Mouse (Mus musculus): Measurements from ENCODE around the gene Micall1. TPM values are rescaled to one million over a fixed set of nuclear protein-coding genes. Genes with fewer than 3 reads are reported as not detected.

Micall1 gene
- polyA plus RNA-seq, 1 experiment from 2014 or later = 12.7 TPM

DNA sequence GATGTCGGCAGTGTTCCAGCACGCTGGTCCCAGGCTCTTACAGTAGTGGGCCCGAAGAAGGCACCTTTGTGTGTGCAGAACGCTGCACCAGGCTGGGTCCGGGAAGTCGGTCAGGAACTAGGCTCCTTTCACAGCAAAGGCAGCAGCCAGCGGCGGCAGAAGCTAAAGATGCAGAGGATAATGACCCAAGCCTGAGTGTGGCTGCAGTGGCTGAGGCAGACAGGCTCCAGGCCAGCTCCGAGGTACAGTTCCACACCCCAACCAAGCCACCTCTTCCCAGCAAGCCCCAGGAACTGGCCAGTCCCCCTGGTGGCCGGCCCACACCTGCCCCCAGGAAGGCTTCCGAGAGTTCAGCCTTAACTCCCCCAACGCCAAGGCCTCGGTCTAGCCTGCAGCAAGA, 13.8 kb downstream of the Micall1 start:
- no peak for ATAC-seq
- Histone ChIP-seq H3K4me2 (ENCODE audit: low read length) (no peak overlapping the region), H3K9ac (ENCODE audit: low read depth, low read length) (no peak overlapping the region), H3K4me3 (ENCODE audit: low read depth, low read length) (no peak overlapping the region), H3K9me3 (replicated peaks; ENCODE audit: control insufficient read depth, low read length, poor library complexity, severe bottlenecking) (no peaks in the 10 kb centered on the region), H3K36me3 (ENCODE audit: control insufficient read depth, insufficient read depth, low read length) (peaks cover 25% of the 10 kb centered on the region), H3K27me3 (ENCODE audit: control insufficient read depth, insufficient read depth, low read depth, low read length) (no peaks in the 10 kb centered on the region), H3K27ac (ENCODE audit: low read length) (no peak overlapping the region), H3K4me1 (ENCODE audit: control insufficient read depth, insufficient read depth, low read length) (no peaks in the 10 kb centered on the region)
- WGBS = 87% methylated on average over 13 of the region's 13 CpGs

DNA sequence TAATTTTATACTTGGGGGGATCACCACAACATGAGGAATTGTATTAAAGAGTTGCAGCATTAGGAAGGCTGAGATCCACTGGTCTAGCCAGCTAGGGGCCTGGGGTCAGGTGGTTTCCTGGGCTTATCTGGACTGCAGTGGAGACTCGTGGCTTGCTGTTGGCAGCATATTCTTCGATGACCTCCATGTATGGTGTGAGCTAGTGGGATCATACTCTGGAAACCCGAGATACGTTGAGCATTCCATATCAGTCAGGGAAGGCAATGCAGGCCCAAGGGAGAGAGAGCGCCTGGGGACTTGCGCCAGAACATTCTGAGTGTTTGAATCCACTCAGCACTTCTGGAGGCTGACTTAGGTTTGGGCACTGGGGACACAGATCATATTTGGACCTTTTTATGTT, 15.1 kb downstream of the Micall1 start:
- Histone ChIP-seq H3K4me2 (ENCODE audit: low read length) (no peak overlapping the region), H3K9me3 (replicated peaks; ENCODE audit: control insufficient read depth, low read length, poor library complexity, severe bottlenecking) (no peaks in the 10 kb centered on the region), H3K9ac (ENCODE audit: low read depth, low read length) (no peak overlapping the region), H3K27ac (ENCODE audit: low read length) (no peak overlapping the region), H3K36me3 (ENCODE audit: control insufficient read depth, insufficient read depth, low read length) (peaks cover 36% of the 10 kb centered on the region), H3K4me1 (ENCODE audit: control insufficient read depth, insufficient read depth, low read length) (no peaks in the 10 kb centered on the region), H3K4me3 (ENCODE audit: low read depth, low read length) (no peak overlapping the region), H3K27me3 (ENCODE audit: control insufficient read depth, insufficient read depth, low read depth, low read length) (no peaks in the 10 kb centered on the region)
- 85% methylated on average over 6 of the region's 6 CpGs for WGBS
- ATAC-seq = no peak

DNA sequence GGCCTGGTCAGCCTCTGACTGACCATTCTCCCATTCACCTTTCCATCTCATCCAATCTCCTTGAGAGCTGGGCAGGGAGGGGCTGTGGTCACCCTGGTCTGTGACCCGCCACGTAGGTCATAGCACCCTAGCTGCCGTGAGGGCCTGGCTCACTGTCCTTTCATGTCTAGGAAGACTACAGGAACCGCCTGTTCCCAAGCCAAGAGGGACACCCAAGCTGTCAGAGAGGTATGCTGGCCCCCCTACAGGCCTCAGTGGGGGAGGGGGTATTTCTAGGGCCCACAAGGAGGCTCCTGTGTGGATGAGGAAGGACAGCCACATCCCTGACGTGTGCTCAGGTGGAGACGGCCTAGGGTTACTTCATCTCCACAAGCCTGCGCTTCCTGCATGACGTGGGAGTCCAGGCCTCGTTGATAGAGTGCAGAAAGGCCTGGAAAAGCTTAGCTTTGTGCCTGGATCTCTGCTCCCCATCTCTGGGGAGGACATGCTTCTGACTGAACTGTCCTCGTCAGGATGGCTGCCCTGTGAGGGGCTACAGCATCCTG, 15.7 kb downstream of the Micall1 start:
- H3K27me3 ChIP-seq (ENCODE audit: control insufficient read depth, insufficient read depth, low read depth, low read length) = no peaks in the 10 kb centered on the region
- H3K9ac ChIP-seq (ENCODE audit: low read depth, low read length) = no peak overlapping the region
- no peak overlapping the region for H3K4me2 ChIP-seq (ENCODE audit: low read length)
- peaks cover 37% of the 10 kb centered on the region for H3K36me3 ChIP-seq (ENCODE audit: control insufficient read depth, insufficient read depth, low read length)
- no peak overlapping the region for H3K27ac ChIP-seq (ENCODE audit: low read length)
- ATAC-seq = no peak
- no peaks in the 10 kb centered on the region for H3K9me3 ChIP-seq (replicated peaks; ENCODE audit: control insufficient read depth, low read length, poor library complexity, severe bottlenecking)
- WGBS = 88% methylated on average over 10 of the region's 10 CpGs
- H3K4me1 ChIP-seq (ENCODE audit: control insufficient read depth, insufficient read depth, low read length) = no peaks in the 10 kb centered on the region
- no peak overlapping the region for H3K4me3 ChIP-seq (ENCODE audit: low read depth, low read length)

DNA sequence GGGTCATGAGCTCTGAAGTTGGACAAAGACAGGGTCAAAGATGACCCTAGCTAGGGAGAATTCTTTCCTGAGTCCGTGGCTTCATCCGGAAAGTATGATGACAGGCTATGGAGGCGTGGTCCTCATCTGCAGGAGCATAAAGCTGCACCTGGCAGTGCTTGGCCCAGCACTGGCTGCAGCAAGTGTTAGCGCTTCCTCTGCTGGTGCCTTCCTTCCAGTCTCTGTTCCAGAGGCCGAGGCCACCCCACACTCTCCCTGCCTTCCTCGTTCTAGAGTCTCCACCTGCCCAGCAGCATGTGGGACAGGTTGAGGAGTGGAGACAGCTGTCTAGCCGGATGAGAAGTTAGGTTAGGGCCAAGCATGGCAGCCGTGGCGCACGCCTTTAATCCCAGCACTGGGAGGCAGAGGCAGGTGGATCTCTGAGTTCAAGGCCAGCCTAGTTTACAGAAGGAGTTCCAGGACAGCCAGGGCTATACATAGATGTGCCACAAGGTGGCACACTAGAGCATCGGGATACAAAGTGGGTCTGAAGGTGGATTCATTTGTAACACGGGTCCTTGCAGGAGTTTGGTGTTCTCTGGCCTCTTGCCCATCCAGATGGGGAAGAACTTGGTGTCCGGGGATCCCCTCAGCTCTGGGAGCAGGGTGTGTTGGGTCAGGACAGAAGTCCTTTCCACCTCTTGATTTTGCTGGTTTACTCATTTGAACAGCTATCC, 17.7 kb downstream of the Micall1 start:
- 83% methylated on average over 13 of the region's 13 CpGs for WGBS
- Histone ChIP-seq H3K36me3 (ENCODE audit: control insufficient read depth, insufficient read depth, low read length) (peaks cover 44% of the 10 kb centered on the region), H3K27ac (ENCODE audit: low read length) (no peak overlapping the region), H3K4me3 (ENCODE audit: low read depth, low read length) (no peak overlapping the region), H3K27me3 (ENCODE audit: control insufficient read depth, insufficient read depth, low read depth, low read length) (no peaks in the 10 kb centered on the region), H3K9ac (ENCODE audit: low read depth, low read length) (no peak overlapping the region), H3K4me1 (ENCODE audit: control insufficient read depth, insufficient read depth, low read length) (no peaks in the 10 kb centered on the region), H3K4me2 (ENCODE audit: low read length) (no peak overlapping the region), H3K9me3 (replicated peaks; ENCODE audit: control insufficient read depth, low read length, poor library complexity, severe bottlenecking) (no peaks in the 10 kb centered on the region)
- no peak for ATAC-seq

DNA sequence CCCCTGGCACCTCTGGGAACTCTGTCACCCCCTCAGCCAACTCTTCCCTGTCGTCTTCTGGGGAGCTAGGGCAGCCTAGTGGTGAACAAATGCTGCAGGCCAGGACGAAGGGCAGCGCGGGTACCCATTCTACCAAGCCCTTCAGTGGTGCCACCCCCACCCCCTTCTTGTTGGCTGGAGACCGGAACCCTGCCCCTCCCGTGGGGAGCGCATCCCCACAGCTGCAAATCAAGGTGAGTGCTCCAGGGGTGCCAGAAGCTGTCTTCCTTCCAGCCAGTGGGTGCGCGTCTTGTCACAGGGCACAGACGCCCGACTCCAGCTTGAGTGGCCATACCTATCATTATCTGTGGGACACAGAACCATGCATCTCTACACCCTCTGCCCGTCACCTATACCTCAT, 18.4 kb downstream of the Micall1 start:
- WGBS = 90% methylated on average over 12 of the region's 12 CpGs
- H3K9ac ChIP-seq (ENCODE audit: low read depth, low read length) = no peak overlapping the region
- no peak overlapping the region for H3K4me3 ChIP-seq (ENCODE audit: low read depth, low read length)
- H3K27me3 ChIP-seq (ENCODE audit: control insufficient read depth, insufficient read depth, low read depth, low read length) = no peaks in the 10 kb centered on the region
- no peaks in the 10 kb centered on the region for H3K4me1 ChIP-seq (ENCODE audit: control insufficient read depth, insufficient read depth, low read length)
- H3K4me2 ChIP-seq (ENCODE audit: low read length) = no peak overlapping the region
- peaks cover 49% of the 10 kb centered on the region for H3K36me3 ChIP-seq (ENCODE audit: control insufficient read depth, insufficient read depth, low read length)
- no peaks in the 10 kb centered on the region for H3K9me3 ChIP-seq (replicated peaks; ENCODE audit: control insufficient read depth, low read length, poor library complexity, severe bottlenecking)
- H3K27ac ChIP-seq (ENCODE audit: low read length) = no peak overlapping the region
- no peak for ATAC-seq

DNA sequence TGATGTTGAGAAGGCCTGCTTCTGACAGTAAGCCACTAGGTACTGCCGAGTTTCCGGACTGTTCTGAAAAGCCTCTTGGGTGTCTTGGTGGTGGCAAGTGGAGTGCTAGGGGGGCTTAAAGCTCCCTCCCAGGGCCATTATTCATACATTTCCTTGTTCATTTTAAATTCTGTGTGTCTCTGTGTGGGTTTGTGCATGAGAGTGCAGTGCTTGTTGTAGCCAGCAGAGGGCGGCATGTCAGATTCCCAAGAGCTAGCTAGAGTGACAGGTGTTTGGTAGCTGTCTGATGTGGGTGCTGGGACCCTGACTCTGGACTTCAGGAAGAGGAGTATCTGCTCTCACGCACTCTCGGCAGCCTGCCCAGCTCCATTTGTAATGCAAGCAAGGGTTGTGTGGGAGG, 19.5 kb downstream of the Micall1 start:
- no peak overlapping the region for H3K4me2 ChIP-seq (ENCODE audit: low read length)
- H3K4me3 ChIP-seq (ENCODE audit: low read depth, low read length) = no peak overlapping the region
- no peaks in the 10 kb centered on the region for H3K9me3 ChIP-seq (replicated peaks; ENCODE audit: control insufficient read depth, low read length, poor library complexity, severe bottlenecking)
- no peaks in the 10 kb centered on the region for H3K27me3 ChIP-seq (ENCODE audit: control insufficient read depth, insufficient read depth, low read depth, low read length)
- WGBS = 97% methylated on average over 5 of the region's 5 CpGs
- no peak overlapping the region for H3K9ac ChIP-seq (ENCODE audit: low read depth, low read length)
- no peak for ATAC-seq
- no peaks in the 10 kb centered on the region for H3K4me1 ChIP-seq (ENCODE audit: control insufficient read depth, insufficient read depth, low read length)
- peaks cover 54% of the 10 kb centered on the region for H3K36me3 ChIP-seq (ENCODE audit: control insufficient read depth, insufficient read depth, low read length)
- H3K27ac ChIP-seq (ENCODE audit: low read length) = no peak overlapping the region

DNA sequence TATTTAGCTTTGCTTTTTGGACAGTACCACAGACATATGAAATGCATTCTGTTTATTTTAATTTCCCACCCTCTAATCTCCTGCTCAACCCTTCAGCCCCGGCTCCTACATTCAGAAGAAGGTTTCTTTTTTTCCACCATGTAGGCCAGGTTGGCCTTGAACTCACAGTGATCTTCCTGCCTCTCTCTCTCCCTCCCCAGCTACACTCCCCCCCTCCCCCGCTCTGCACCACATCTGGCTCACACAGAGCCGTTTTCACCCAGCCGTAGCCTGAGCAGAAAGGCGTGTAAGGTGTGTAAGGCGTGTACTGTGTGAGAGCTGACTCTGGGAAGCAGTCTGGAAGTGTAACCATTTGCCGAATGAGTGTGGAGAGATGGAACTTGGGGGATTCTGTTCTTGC, 20.6 kb downstream of the Micall1 start:
- Histone ChIP-seq H3K4me1 (ENCODE audit: control insufficient read depth, insufficient read depth, low read length) (no peaks in the 10 kb centered on the region), H3K36me3 (ENCODE audit: control insufficient read depth, insufficient read depth, low read length) (peaks cover 57% of the 10 kb centered on the region), H3K4me3 (ENCODE audit: low read depth, low read length) (no peak overlapping the region), H3K4me2 (ENCODE audit: low read length) (no peak overlapping the region), H3K9ac (ENCODE audit: low read depth, low read length) (no peak overlapping the region), H3K27ac (ENCODE audit: low read length) (no peak overlapping the region), H3K9me3 (replicated peaks; ENCODE audit: control insufficient read depth, low read length, poor library complexity, severe bottlenecking) (no peaks in the 10 kb centered on the region), H3K27me3 (ENCODE audit: control insufficient read depth, insufficient read depth, low read depth, low read length) (no peaks in the 10 kb centered on the region)
- no peak for ATAC-seq
- 86% methylated on average over 7 of the region's 7 CpGs for WGBS

DNA sequence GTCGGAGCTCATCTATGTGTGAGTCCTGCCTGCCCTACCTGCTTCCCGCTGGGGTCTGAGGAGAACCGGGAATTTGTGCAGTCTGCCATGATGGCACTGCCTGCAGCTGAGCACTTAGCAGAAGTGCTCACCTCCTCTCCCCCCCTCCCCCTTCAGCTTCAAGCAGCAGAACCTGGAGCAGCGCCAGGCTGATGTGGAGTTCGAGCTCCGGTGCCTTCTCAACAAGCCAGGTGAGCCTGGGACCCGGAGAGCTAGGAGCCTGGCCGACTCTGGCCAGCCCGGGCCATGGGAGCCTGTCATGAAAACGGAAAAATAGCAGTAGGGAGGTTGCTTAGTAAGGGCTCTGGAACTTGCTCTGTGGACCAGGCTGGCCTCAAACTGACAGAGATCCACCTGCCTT, 22.1 kb downstream of the Micall1 start:
- Histone ChIP-seq H3K27me3 (ENCODE audit: control insufficient read depth, insufficient read depth, low read depth, low read length) (no peaks in the 10 kb centered on the region), H3K27ac (ENCODE audit: low read length) (no peak overlapping the region), H3K4me3 (ENCODE audit: low read depth, low read length) (no peak overlapping the region), H3K36me3 (ENCODE audit: control insufficient read depth, insufficient read depth, low read length) (peaks cover 51% of the 10 kb centered on the region), H3K4me2 (ENCODE audit: low read length) (no peak overlapping the region), H3K9ac (ENCODE audit: low read depth, low read length) (no peak overlapping the region), H3K9me3 (replicated peaks; ENCODE audit: control insufficient read depth, low read length, poor library complexity, severe bottlenecking) (no peaks in the 10 kb centered on the region), H3K4me1 (ENCODE audit: control insufficient read depth, insufficient read depth, low read length) (no peaks in the 10 kb centered on the region)
- 86% methylated on average over 10 of the region's 10 CpGs for WGBS
- ATAC-seq = no peak

DNA sequence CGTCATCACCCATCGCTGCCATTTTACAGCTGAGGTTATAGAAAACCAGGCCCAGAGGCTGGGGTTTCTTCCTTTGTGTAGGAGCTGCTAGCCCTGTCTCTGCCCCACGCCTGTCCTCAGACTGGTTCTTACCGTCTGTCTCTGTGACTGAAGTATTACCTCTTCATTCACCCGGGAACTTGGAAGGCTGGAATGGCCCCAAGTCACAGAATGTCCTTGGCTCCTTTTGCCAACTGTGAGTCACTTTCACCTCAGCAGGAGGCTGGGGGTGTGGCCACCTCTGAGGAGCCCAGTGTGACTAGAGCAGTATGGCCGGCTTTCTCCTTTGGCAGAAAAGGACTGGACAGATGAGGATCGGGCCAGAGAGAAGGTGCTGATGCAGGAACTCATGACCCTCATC, 22.7 kb downstream of the Micall1 start:
- no peak overlapping the region for H3K9ac ChIP-seq (ENCODE audit: low read depth, low read length)
- ATAC-seq = no peak

More for the DNA sequence above, 22.7 kb downstream of the Micall1 start:
- Histone ChIP-seq H3K27ac (ENCODE audit: low read length) (no peak overlapping the region), H3K4me3 (ENCODE audit: low read depth, low read length) (no peak overlapping the region), H3K4me1 (ENCODE audit: control insufficient read depth, insufficient read depth, low read length) (no peaks in the 10 kb centered on the region), H3K36me3 (ENCODE audit: control insufficient read depth, insufficient read depth, low read length) (peaks cover 50% of the 10 kb centered on the region), H3K9me3 (replicated peaks; ENCODE audit: control insufficient read depth, low read length, poor library complexity, severe bottlenecking) (no peaks in the 10 kb centered on the region), H3K27me3 (ENCODE audit: control insufficient read depth, insufficient read depth, low read depth, low read length) (no peaks in the 10 kb centered on the region), H3K4me2 (ENCODE audit: low read length) (no peak overlapping the region)
- 79% methylated on average over 7 of the region's 7 CpGs for WGBS
